Mouse (Mus musculus): Measurements from ENCODE around the gene Lrch4.

DNA sequence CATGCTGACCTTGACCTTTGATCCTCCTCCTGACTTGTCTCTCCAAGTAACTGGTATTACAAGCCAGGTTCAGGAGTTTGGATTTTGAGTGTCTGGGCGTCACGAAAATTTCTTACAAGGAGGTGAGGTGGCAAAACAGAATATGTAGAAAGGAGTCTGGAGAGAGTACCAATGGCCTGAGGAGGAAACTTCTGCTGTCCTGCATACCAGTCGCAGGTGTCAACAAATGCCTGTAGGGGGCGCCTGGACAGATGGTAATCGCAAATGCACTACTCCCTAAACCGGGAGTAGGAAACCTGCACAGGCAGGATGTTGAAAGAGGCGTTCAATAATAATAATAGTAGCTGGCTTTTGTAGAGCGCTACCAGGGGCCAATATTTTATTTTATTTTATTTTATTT, 43.9 kb upstream of the Lrch4 start:
- TF ChIP-seq CTCF (IDR thresholded peaks at IDR 0.05; ENCODE audit: extremely low read depth, insufficient read depth, insufficient read length, insufficient replicate concordance) (peak; percentile 58; the same call in 1 of the 2 replicates), POLR2A (IDR thresholded peaks at IDR 0.05; ENCODE audit: low read depth, low read length) (no peak)

All from spleen, adult 2 months (tissue).